Mouse (Mus musculus) MEL-GATA-1-ER (cell line): Measurements from ENCODE around the gene Rsad2.

ENCODE experiments used
- DNase-seq: peaks from one replicate; pipeline ENCODE4 v3.0.0-alpha.2; 2012; ENCODE audit warnings: low read depth; ENCODE audit errors: extremely low read depth

The Rsad2 gene

GRCm38 (mm10) chr12:26401696-26402470 lies 54.4 kb downstream of the Rsad2 start:
- no peak for DNase-seq

DNA sequence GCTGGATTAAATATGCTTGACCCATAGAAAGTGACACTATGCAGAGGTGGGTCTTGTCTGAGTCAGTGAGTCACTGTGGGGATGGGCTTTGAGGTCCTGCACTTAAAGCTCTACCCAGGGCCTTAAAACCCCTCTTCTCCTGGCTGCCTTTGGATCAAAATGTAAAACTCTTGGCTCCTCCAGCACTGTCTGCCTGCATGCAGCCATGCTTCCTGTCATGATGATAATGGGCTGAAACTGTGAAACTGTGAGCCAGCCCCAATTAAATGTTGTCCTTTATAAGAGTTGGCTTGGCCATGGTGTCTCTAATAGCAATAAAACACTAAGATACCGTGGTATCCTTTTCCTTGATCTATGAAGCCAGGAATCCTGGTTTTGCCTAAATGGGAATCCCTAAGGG lies 55.0 kb downstream of the Rsad2 start:
- DNase-seq = no peak

DNA sequence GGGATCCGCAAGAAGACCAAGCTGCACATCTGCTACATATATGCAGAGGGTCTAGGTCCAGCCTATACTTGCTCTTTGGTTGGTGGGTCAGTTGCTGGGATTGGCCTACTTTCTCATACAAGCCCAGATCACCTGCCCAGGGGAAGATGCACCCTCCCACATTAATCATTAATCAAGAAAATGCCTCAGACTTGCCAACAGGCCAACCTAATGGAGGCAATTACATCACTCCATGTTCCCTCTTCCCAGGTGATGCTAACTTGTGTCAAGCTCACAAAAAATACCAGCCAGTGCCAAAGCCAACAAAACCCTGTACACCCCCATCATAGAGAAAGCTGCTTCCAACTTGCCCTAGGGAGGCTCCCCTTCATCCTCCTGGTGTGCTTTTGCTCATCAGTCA lies 55.5 kb downstream of the Rsad2 start:
- no peak for DNase-seq

DNA sequence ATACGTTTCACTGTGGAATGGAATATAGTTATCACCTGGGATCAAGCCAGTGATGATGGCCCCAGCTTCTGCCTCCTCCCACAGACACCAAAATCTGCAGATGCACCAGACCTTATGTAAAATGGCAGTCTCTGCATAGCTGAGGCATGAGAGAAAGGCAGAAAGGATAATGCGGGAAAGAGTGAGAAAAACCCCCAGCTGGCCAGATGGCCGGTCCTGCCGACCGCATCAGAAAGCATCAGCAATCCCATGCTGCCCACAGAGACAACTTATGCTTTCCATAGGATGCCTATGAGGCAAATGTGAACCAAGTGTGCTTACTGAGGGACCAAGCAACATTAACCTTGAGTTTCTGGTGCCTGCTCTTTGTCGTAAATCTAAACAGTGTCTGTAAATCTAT lies 56.9 kb downstream of the Rsad2 start:
- no peak for DNase-seq

DNA sequence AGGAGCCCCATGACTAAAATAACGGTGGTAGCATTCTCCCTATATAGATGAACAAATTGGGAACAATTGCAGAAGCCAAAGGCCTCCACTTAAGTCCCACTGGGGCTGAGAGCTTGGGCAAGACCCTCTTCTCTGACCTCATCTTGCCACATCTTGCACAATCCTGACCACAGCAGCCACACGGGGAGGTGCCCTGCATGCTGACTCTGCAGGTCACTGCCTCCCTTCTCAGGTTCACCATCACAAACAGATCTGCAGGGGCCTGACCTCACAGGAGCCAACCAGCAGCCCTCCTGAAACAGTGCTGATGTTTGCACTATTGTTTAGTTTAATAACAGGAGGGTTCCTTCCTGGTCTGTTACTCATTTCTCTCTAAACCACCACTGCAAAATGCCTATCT lies 57.7 kb downstream of the Rsad2 start:
- no peak for DNase-seq

DNA sequence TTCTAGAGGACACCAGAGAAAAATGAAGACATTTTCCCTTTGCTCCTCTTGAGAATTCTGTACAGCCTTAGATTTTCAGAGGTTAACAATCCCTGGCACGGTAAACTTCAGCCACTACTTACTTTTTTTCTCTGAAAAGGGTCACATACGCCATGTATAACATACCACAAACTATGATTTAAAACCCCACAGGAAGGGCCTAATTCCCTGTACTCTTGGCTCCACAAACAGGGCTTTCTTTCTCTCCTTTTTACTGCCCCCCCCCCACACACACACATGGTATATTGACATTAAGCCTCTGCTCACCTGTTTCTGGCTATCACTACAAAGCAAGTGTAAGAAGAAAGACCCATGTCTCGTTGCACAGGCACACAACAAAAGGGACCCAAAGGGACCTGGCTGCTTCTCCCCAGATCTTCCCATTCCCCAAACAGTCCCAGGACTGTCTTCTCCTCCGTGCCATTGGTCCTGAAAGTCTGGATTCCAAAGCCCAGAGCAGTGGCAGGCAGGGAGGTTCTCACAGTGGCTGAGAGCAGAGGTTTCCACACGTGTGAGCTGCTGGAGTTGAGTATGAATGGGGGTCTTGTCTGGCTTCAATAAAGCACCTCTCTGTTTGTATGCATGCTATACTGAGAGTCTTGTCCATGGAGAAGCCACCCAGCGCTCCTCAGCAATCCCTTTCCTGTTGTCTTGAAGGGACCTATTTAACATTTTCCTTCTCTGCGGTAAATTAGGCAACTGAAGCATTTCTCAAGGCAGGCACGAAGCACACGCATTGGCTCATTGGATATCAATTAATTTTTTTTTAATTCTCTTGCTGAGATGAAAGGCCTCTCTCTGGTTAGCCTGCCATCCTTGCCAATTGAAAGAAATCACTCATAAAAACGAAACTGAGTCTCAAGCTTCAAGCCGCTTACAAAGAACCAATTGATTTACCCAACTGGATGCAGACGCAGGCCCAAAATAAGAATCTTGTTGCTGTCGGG lies 61.5 kb downstream of the Rsad2 start:
- no peak for DNase-seq

DNA sequence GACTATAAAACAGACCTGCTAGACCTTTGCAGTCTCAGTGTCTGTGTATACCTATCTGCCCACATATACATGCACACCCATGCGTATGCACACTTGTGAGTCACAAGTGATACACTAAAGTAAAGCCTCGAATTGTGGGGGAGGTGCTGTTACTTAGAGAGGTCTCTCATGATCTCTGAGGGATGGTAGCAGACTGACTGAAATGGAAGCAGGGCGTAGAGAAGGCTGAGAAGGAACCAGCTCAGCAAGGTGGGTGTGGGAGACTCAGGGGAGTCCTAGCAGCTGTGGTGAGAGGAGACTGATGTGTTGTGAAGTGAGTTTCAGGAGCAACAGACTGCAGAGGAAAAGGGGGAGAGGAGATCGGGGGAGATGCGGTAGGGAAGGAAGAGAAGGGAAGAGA lies 63.0 kb downstream of the Rsad2 start:
- DNase-seq = no peak
